Mouse (Mus musculus) midbrain, embryonic 14.5 days (tissue): ENCODE measurements around the gene Tex30. TPM values are rescaled to one million over a fixed set of nuclear protein-coding genes. Genes with fewer than 3 reads are reported as not detected.

Experiments
- ATAC-seq: fragments of 200-750 bp; cut with Nextera tagmentation; 2 replicates; pipeline ENCODE4 v1.8.0; 2017; ENCODE audit warnings: moderate number of reproducible peaks, moderate library complexity; ENCODE audit not compliant: low FRiP score, low TSS enrichment
- DNase-seq: peaks from one replicate; pipeline ENCODE4 v3.0.0-alpha.2; 2015
- H3K27ac ChIP-seq: fragments of 300-500 bp; sonication (generic); replicated peaks from 2 replicates; pipeline ENCODE4 v1.5.1; 2014; ENCODE audit warnings: mild to moderate bottlenecking, low read depth, low read length, moderate library complexity
- H3K27me3 ChIP-seq: fragments of 300-500 bp; sonication (generic); 2 replicates; pipeline ENCODE4 v1.6.1; 2014; ENCODE audit warnings: low read length, control low read depth, mixed read lengths; ENCODE audit not compliant: control insufficient read depth, insufficient read depth
- H3K36me3 ChIP-seq: fragments of 300-500 bp; sonication (generic); 2 replicates; pipeline ENCODE4 v1.6.1; 2014; ENCODE audit warnings: low read length, control low read depth; ENCODE audit not compliant: control insufficient read depth, insufficient read depth
- H3K4me1 ChIP-seq: fragments of 300-500 bp; sonication (generic); 2 replicates; pipeline ENCODE4 v1.6.1; 2014; ENCODE audit warnings: mild to moderate bottlenecking, antibody characterized with exemption, low read length, control low read depth; ENCODE audit not compliant: control insufficient read depth, insufficient read depth
- H3K4me2 ChIP-seq: fragments of 300-500 bp; sonication (generic); 2 replicates; pipeline ENCODE4 v1.6.1; 2014; ENCODE audit warnings: mild to moderate bottlenecking, low read length, moderate library complexity
- H3K4me3 ChIP-seq: fragments of 300-500 bp; sonication (generic); replicated peaks from 2 replicates; pipeline ENCODE4 v1.5.1; 2014; ENCODE audit warnings: low read depth, low read length
- H3K9ac ChIP-seq: fragments of 300-500 bp; sonication (generic); replicated peaks from 2 replicates; pipeline ENCODE4 v1.6.1; 2014; ENCODE audit warnings: mild to moderate bottlenecking, low read length, moderate library complexity
- H3K9me3 ChIP-seq: fragments of 300-500 bp; sonication (generic); 2 replicates; pipeline ENCODE4 v1.6.1; 2016; ENCODE audit warnings: low read length, control low read depth, mixed read lengths; ENCODE audit not compliant: control insufficient read depth
- WGBS: fragments of 180-500 bp; shearing (Covaris S2); extraction: QIAGEN DNeasy Blood & Tissue Kit; methylation state at CpG from one replicate; pipeline ENCODE4 v1.1.7; 2014; 5-methylcytosine and 5-hydroxymethylcytosine counted together
- polyA plus RNA-seq: library from polyadenylated mRNA; unstranded; fragments of >200 nt; fragmentation: Nextera tagmentation; extraction: Ambion mirVana; gene quantifications from 2 replicates; pipeline ENCODE4 v1.2.1, GENCODE M21; 2014

Tex30 gene
- polyA plus RNA-seq = 49.4 and 55.0 TPM in 2 replicates

- H3K36me3 ChIP-seq = peaks cover 12% of the 10 kb centered on the region
- WGBS = under 1% methylated on average over 55 of the region's 55 CpGs
- peak within 1 kb of the TSS; percentile 82 for H3K4me3 ChIP-seq
- H3K9me3 ChIP-seq = no peaks in the 10 kb centered on the region
- peak within 1 kb of the TSS; percentile 71 for H3K4me2 ChIP-seq
- H3K9ac ChIP-seq = peak within 1 kb of the TSS; percentile 64
- H3K27ac ChIP-seq = peak within 1 kb of the TSS; percentile 85
- ATAC-seq (peak; percentile 97), DNase-seq (peak; percentile 99)
- peaks cover 5% of the 10 kb centered on the region; the same call in 1 of the 2 replicates for H3K4me1 ChIP-seq
- H3K27me3 ChIP-seq = no peaks in the 10 kb centered on the region
Measured at GRCm38 (mm10) chr1:44102259-44102717, at the start of gene Tex30. Tex30 (minus strand) TSS chr1:44102441.

- Histone ChIP-seq H3K9me3 (no peaks in the 10 kb centered on the region), H3K27ac (no peak overlapping the region), H3K4me1 (peaks cover 12% of the 10 kb centered on the region), H3K9ac (peak overlapping the region; percentile 97; the same call in 1 of the 2 replicates), H3K4me3 (peak overlapping the region; percentile 73), H3K4me2 (peak overlapping the region; percentile 58), H3K36me3 (peaks cover 1% of the 10 kb centered on the region), H3K27me3 (no peaks in the 10 kb centered on the region)
- WGBS = 34% methylated on average over 6 of the region's 6 CpGs
- DNase-seq = peak; percentile 53
- ATAC-seq = no peak
Measured at GRCm38 (mm10) chr1:44148706-44149105, 46.5 kb upstream of the Tex30 start.

- H3K9me3 ChIP-seq = no peaks in the 10 kb centered on the region
- no peaks in the 10 kb centered on the region for H3K27me3 ChIP-seq
- peak within 1 kb of the TSS; percentile 58 for H3K4me2 ChIP-seq
- H3K9ac ChIP-seq = peak within 1 kb of the TSS; percentile 97
- H3K27ac ChIP-seq = peak within 1 kb of the TSS; percentile 97
- peaks cover 11% of the 10 kb centered on the region for H3K36me3 ChIP-seq
- peaks cover 12% of the 10 kb centered on the region for H3K4me1 ChIP-seq
- H3K4me3 ChIP-seq = peak within 1 kb of the TSS; percentile 73
- under 1% methylated on average over 66 of the region's 66 CpGs for WGBS
- peak; percentile 94 for DNase-seq
- peak; percentile 96 for ATAC-seq
Measured at GRCm38 (mm10) chr1:44147563-44148381, 45.5 kb upstream of the Tex30 start, which contains the start of gene Ercc5. Ercc5 (plus strand) TSS chr1:44147744.

DNA sequence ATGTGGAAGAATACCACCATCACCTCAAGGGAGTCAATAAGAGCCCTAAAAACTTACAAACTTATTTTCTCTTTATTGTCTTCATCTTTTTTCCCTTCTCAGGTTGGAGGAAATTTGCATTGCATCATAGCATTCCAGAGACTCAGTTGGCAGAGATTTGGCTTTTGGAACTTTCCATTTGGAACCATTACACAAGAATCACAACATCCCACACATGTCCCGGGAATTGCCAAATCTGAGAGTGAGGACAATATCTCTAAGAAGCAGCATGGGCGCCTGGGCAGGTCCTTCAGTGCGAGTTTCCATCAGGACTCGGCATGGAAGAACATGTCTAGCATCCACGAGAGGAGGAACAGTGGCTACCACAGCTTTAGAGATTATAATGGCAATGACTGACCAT, 40.5 kb upstream of the Tex30 start:
- Histone ChIP-seq H3K4me1 (peaks cover 5% of the 10 kb centered on the region; the same call in 1 of the 2 replicates), H3K9me3 (no peaks in the 10 kb centered on the region), H3K4me2 (no peak overlapping the region), H3K9ac (no peak overlapping the region), H3K27ac (no peak overlapping the region), H3K4me3 (no peak overlapping the region), H3K36me3 (peaks cover 52% of the 10 kb centered on the region), H3K27me3 (no peaks in the 10 kb centered on the region)
- ATAC-seq (no peak), DNase-seq (no peak)
- 92% methylated on average over 5 of the region's 5 CpGs for WGBS

DNA sequence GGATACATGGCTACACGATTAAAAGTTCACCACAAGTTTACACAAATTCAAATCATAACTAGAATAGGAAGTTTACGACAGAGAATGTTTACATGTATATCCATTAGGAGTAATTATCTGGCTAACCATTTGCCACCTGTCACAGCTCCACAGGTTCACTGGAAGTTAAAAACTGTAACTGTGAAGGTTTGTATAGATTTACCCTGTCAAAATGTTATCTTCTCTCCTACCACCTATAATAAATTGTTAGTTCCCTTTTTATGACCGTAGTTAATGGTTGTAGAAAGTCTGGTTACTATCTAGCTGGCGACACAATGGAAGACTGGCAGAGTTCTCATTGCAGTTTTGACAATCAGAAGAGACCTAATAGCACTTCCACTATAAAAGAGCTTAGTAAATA, 38.0 kb upstream of the Tex30 start:
- Histone ChIP-seq H3K4me2 (no peak overlapping the region), H3K9ac (no peak overlapping the region), H3K4me1 (no peaks in the 10 kb centered on the region), H3K9me3 (no peaks in the 10 kb centered on the region), H3K27ac (no peak overlapping the region), H3K4me3 (no peak overlapping the region), H3K36me3 (peaks cover 62% of the 10 kb centered on the region), H3K27me3 (no peaks in the 10 kb centered on the region)
- no peak for DNase-seq
- WGBS = 94% methylated on average over 4 of the region's 4 CpGs
- ATAC-seq = no peak

GRCm38 (mm10) chr1:44129929-44130581, 27.8 kb upstream of the Tex30 start:
- peaks cover 57% of the 10 kb centered on the region for H3K36me3 ChIP-seq
- no peak overlapping the region for H3K4me2 ChIP-seq
- 91% methylated on average over 4 of the region's 4 CpGs for WGBS
- ATAC-seq = no peak
- DNase-seq = no peak
- no peaks in the 10 kb centered on the region for H3K27me3 ChIP-seq
- no peak overlapping the region for H3K4me3 ChIP-seq
- no peak overlapping the region for H3K27ac ChIP-seq
- H3K9me3 ChIP-seq = no peaks in the 10 kb centered on the region
- no peaks in the 10 kb centered on the region for H3K4me1 ChIP-seq
- H3K9ac ChIP-seq = no peak overlapping the region

DNA sequence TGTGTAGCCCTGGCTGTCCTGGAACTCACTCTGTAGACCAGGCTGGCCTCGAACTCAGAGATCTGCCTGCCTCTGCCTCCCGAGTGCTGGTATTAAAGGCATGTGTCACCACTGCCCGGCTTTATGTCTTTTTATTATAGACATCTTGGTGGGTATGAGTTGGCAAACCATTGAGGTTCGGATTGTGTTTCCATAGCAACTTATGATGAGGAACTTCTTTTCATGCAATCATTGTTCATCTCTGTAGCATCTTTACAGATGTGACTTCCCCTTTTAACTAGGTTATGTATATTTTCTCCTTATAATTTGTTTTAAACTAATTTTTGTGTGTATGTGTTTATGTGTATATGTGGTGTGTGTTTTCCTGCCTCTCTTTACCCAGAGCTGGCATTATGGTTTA, 23.3 kb upstream of the Tex30 start:
- 92% methylated on average over 4 of the region's 4 CpGs for WGBS
- H3K27ac ChIP-seq = no peak overlapping the region
- H3K9ac ChIP-seq = no peak overlapping the region
- no peaks in the 10 kb centered on the region for H3K27me3 ChIP-seq
- DNase-seq (no peak), ATAC-seq (no peak)
- H3K4me2 ChIP-seq = no peak overlapping the region
- H3K4me3 ChIP-seq = no peak overlapping the region
- peaks cover 12% of the 10 kb centered on the region for H3K4me1 ChIP-seq
- H3K36me3 ChIP-seq = peaks cover 35% of the 10 kb centered on the region
- no peaks in the 10 kb centered on the region for H3K9me3 ChIP-seq

GRCm38 (mm10) chr1:44122256-44122655, 20.0 kb upstream of the Tex30 start:
- DNase-seq = no peak
- no peak overlapping the region for H3K4me2 ChIP-seq
- no peaks in the 10 kb centered on the region for H3K9me3 ChIP-seq
- WGBS = 87% methylated on average over 3 of the region's 3 CpGs
- peaks cover 17% of the 10 kb centered on the region for H3K4me1 ChIP-seq
- no peaks in the 10 kb centered on the region for H3K27me3 ChIP-seq
- no peak overlapping the region for H3K4me3 ChIP-seq
- no peak overlapping the region for H3K9ac ChIP-seq
- H3K27ac ChIP-seq = no peak overlapping the region
- ATAC-seq = no peak
- peaks cover 12% of the 10 kb centered on the region for H3K36me3 ChIP-seq
